Mouse (Mus musculus) E14TG2a.4 (cell line): Measurements from ENCODE around the gene Psma5.

Experiments
- CTCF ChIP-seq: conservative IDR thresholded peaks from 2 replicates; pipeline ENCODE4 v1.5.1; 2014; ENCODE audit warnings: low read length
- NANOG ChIP-seq: IDR thresholded peaks from 2 replicates; pipeline ENCODE4 v1.6.1; 2014; ENCODE audit warnings: borderline replicate concordance, low read length, mixed read lengths
- POU5F1 ChIP-seq: IDR thresholded peaks from 2 replicates; pipeline ENCODE4 v1.6.1; 2014; ENCODE audit warnings: low read length, borderline replicate concordance

DNA sequence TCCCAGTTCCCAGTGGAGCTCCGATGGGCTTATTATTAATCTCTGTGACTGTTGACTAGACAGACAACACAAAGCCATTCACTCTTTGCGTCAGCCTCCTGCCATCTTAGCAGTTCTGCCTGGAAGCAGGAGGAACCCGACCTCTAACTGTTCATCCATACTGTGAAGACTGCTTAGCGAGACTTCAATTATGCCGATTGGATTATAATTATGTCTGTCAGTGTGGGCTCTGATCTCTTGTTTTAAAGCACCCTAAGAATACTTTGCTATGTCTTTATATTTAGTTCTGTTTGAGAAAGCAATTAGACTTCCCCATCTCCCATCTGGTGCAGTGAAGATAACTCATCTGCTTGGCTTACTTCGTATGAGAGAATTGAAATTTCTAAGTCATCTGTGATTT is 50.8 kb downstream of the Psma5 start:
- TF ChIP-seq CTCF (no peak), POU5F1 (no peak), NANOG (no peak)
